Mouse (Mus musculus) liver, adult (tissue): ENCODE results near the gene Krt31.

Experiments used
- GATA4 ChIP-seq: IDR thresholded peaks from 2 replicates; pipeline ENCODE4 v1.6.1; 2014; ENCODE audit warnings: mild to moderate bottlenecking, low read length; ENCODE audit not compliant: insufficient replicate concordance

Gene Krt31

GRCm38 (mm10) chr11:100050451-100050850 is at the start of gene Krt31:
Gene Krt31, minus strand, starts transcription at chr11:100050551.
- no peak for TF ChIP-seq GATA4

- no peak for TF ChIP-seq GATA4
Observed at GRCm38 (mm10) chr11:100097819-100098218, 47.5 kb upstream of the Krt31 start.

- TF ChIP-seq GATA4 = no peak
Observed at GRCm38 (mm10) chr11:100096141-100096540, 45.8 kb upstream of the Krt31 start, which contains the start of gene Krt35. Gene Krt35, minus strand, starts transcription at chr11:100096241.

GRCm38 (mm10) chr11:100088378-100089025 is 38.2 kb upstream of the Krt31 start:
- no peak for TF ChIP-seq GATA4

- no peak for TF ChIP-seq GATA4
Observed at GRCm38 (mm10) chr11:100087861-100088260, 37.5 kb upstream of the Krt31 start, which contains the start of gene Krt32. Gene Krt32, minus strand, starts transcription at chr11:100088226.

GRCm38 (mm10) chr11:100073873-100074272 is 23.5 kb upstream of the Krt31 start:
- no peak for TF ChIP-seq GATA4

- TF ChIP-seq GATA4 = no peak
Observed at GRCm38 (mm10) chr11:100067293-100068036, 17.1 kb upstream of the Krt31 start.

- no peak for TF ChIP-seq GATA4
Observed at GRCm38 (mm10) chr11:100066236-100067010, 16.1 kb upstream of the Krt31 start.

GRCm38 (mm10) chr11:100058875-100059274 is 8.5 kb upstream of the Krt31 start:
- TF ChIP-seq GATA4 = no peak

GRCm38 (mm10) chr11:100055686-100056655 is 5.6 kb upstream of the Krt31 start:
- no peak for TF ChIP-seq GATA4

GRCm38 (mm10) chr11:100047193-100047592 is 3.2 kb downstream of the Krt31 start:
- no peak for TF ChIP-seq GATA4

- TF ChIP-seq GATA4 = no peak
Observed at GRCm38 (mm10) chr11:100046303-100046866, 4.0 kb downstream of the Krt31 start.

GRCm38 (mm10) chr11:100041454-100041853 is 8.9 kb downstream of the Krt31 start, which contains the start of gene Krt34:
Gene Krt34, minus strand, starts transcription at chr11:100041554.
- no peak for TF ChIP-seq GATA4

- no peak for TF ChIP-seq GATA4
Observed at GRCm38 (mm10) chr11:100029768-100030167, 20.6 kb downstream of the Krt31 start, which contains the start of gene Krt33b. Gene Krt33b, minus strand, starts transcription at chr11:100029868.
